Mouse (Mus musculus) midbrain, postnatal 0 days (tissue): Measurements from ENCODE around the gene Nfatc3. TPM values are rescaled to one million over a fixed set of nuclear protein-coding genes. Genes with fewer than 3 reads are reported as not detected.

Experiments used
- ATAC-seq: fragments of 200-750 bp; cut with Nextera tagmentation; 2 replicates; pipeline ENCODE4 v1.8.0; 2017; ENCODE audit warnings: moderate number of reproducible peaks, mild to moderate bottlenecking, moderate TSS enrichment, moderate library complexity; ENCODE audit not compliant: low FRiP score
- DNase-seq: peaks from one replicate; pipeline ENCODE4 v3.0.0-alpha.2; 2015; ENCODE audit warnings: low spot score
- H3K27ac ChIP-seq: fragments of 300-500 bp; sonication (generic); 2 replicates; pipeline ENCODE4 v1.5.1; 2014; ENCODE audit warnings: low read depth, mild to moderate bottlenecking, low read length, mixed read lengths
- H3K27me3 ChIP-seq: fragments of 300-500 bp; sonication (generic); 2 replicates; pipeline ENCODE4 v1.6.1; 2014; ENCODE audit warnings: low read length, control low read depth, mixed read lengths; ENCODE audit not compliant: insufficient read depth
- H3K36me3 ChIP-seq: fragments of 300-500 bp; sonication (generic); 2 replicates; pipeline ENCODE4 v1.6.1; 2014; ENCODE audit warnings: low read length, control low read depth, mixed read lengths; ENCODE audit not compliant: insufficient read depth
- H3K4me1 ChIP-seq: fragments of 300-500 bp; sonication (generic); 2 replicates; pipeline ENCODE4 v1.6.1; 2014; ENCODE audit warnings: mild to moderate bottlenecking, control low read depth, antibody characterized with exemption, low read length, mixed read lengths; ENCODE audit not compliant: insufficient read depth
- H3K4me2 ChIP-seq: fragments of 300-500 bp; sonication (generic); 2 replicates; pipeline ENCODE4 v1.6.1; 2014; ENCODE audit warnings: low read depth, mild to moderate bottlenecking, low read length, mixed read lengths; ENCODE audit not compliant: poor library complexity, severe bottlenecking
- H3K4me3 ChIP-seq: fragments of 300-500 bp; sonication (generic); 2 replicates; pipeline ENCODE4 v1.5.1; 2014; ENCODE audit warnings: low read depth, mild to moderate bottlenecking, low read length, moderate library complexity
- H3K9ac ChIP-seq: fragments of 300-500 bp; sonication (generic); replicated peaks from 2 replicates; pipeline ENCODE4 v1.6.1; 2014; ENCODE audit warnings: mild to moderate bottlenecking, low read length, moderate library complexity, mixed read lengths; ENCODE audit not compliant: poor library complexity, severe bottlenecking
- H3K9me3 ChIP-seq: fragments of 300-500 bp; sonication (generic); 2 replicates; pipeline ENCODE4 v1.6.1; 2016; ENCODE audit warnings: low read length, control low read depth
- CTCF ChIP-seq: IDR thresholded peaks from 2 replicates; pipeline ENCODE4 v1.5.1; 2016; ENCODE audit warnings: antibody characterized with exemption, mild to moderate bottlenecking
- WGBS: fragments of 180-500 bp; shearing (Covaris S2); extraction: QIAGEN DNeasy Blood & Tissue Kit; methylation state at CpG from one replicate; pipeline ENCODE4 v1.1.7; 2014; 5-methylcytosine and 5-hydroxymethylcytosine counted together
- polyA plus RNA-seq: library from polyadenylated mRNA; unstranded; fragments of >200 nt; fragmentation: Nextera tagmentation; extraction: Ambion mirVana; gene quantifications from 2 replicates; pipeline ENCODE4 v1.2.1, GENCODE M21; 2015
- total RNA-seq: library from RNA; depleted of rRNA; stranded (reverse); fragments of >200 nt; gene quantifications from 2 replicates; pipeline ENCODE4 v1.2.3, GENCODE M21; 2014

The Nfatc3 gene
- total and polyA plus RNA-seq, 2 experiments from 2014 or later = 2.7 to 18.0 TPM

DNA sequence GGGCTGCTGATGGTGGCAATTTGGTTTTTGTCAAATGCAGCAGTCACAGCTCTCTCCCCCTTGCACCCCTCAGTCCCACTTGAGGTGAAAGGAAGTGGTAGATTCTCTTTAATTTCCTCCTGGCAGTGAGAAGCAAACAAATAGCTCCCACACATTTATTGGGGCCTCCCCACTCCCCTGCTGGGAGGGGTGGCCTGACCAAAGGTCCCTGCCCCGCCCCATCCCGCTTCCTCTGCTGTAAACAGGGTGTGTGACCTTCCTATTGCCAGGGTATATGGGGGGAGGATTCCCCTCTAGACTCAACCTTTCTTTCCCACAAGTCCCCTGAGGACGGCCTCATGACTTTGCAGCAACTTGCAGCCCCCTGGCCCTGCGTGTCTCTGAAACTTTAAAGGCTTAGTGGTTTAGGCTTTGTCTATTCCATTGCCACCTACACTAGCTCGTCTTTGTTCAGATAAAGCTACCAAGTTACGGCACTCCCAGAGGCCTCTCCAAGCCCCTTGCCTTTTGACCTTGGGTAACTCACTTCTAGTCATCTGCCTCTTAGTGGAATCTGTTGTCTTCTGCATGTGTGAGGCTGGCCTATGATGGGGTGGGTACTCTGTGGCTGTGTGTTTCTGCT is 4.3 kb upstream of the Nfatc3 start:
- no peak overlapping the region for H3K4me3 ChIP-seq
- no peak overlapping the region for H3K4me2 ChIP-seq
- peaks cover 31% of the 10 kb centered on the region for H3K36me3 ChIP-seq
- peaks cover 7% of the 10 kb centered on the region; the same call in 1 of the 2 replicates for H3K4me1 ChIP-seq
- DNase-seq = no peak
- no peaks in the 10 kb centered on the region for H3K9me3 ChIP-seq
- no peak overlapping the region for H3K9ac ChIP-seq
- WGBS = 73% methylated on average over 6 of the region's 6 CpGs
- no peak for ATAC-seq
- no peaks in the 10 kb centered on the region for H3K27me3 ChIP-seq
- H3K27ac ChIP-seq = no peak overlapping the region
- no peak for TF ChIP-seq CTCF

DNA sequence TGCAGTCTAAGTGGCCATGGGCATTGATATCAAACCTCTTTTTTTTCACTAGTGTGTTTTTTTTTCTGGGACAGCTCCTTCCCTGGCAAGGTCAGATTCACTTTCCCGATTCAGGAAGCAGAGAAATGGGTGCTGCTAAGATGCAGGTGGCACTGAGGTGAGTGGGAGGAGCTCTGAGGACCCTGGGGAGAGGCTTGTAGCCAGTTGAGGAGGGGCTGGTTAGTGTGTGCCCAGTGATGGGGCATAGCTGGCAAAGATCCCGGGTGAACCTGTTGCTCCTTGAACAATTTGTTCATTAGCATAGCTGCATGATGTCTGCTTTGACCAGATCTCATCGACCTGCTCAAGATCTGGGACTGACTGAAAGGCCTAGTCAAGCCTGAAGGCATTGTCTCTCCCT is 3.6 kb upstream of the Nfatc3 start:
- peaks cover 7% of the 10 kb centered on the region; the same call in 1 of the 2 replicates for H3K4me1 ChIP-seq
- H3K9me3 ChIP-seq = no peaks in the 10 kb centered on the region
- ATAC-seq = no peak
- peaks cover 31% of the 10 kb centered on the region for H3K36me3 ChIP-seq
- no peak overlapping the region for H3K9ac ChIP-seq
- 57% methylated on average over 3 of the region's 3 CpGs for WGBS
- H3K27ac ChIP-seq = no peak overlapping the region
- H3K4me3 ChIP-seq = no peak overlapping the region
- TF ChIP-seq CTCF = no peak
- peak; percentile 26 for DNase-seq
- no peak overlapping the region for H3K4me2 ChIP-seq
- H3K27me3 ChIP-seq = no peaks in the 10 kb centered on the region

DNA sequence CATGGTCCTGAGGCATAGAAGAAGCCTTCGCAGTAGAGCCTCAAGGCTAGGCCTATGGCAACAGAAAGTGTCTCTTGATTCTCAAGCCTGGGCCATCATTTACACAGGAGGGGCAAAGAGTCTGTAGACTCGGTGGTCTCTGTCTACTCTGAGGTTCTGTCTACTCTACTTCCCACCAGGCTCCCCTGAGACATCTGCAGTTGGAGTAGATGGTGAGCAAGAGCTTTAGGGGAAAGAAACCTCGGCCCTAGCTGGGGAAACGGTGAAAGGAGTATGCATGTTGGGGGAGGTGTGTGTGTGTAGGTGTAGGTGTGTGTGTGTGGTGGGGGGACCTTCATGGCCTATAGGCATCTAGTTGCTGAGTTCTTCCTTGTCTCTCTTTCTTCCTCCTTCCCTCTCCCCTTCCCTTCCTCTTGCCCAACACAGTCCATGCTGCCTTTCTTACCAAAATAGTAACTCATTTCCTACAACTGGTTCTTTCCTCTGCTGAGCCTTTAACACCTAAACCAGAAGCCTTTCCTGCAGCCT is 2.1 kb upstream of the Nfatc3 start:
- H3K4me3 ChIP-seq = no peak overlapping the region
- ATAC-seq = no peak
- peaks cover 7% of the 10 kb centered on the region; the same call in 1 of the 2 replicates for H3K4me1 ChIP-seq
- no peak overlapping the region for H3K27ac ChIP-seq
- TF ChIP-seq CTCF = no peak
- H3K9me3 ChIP-seq = no peaks in the 10 kb centered on the region
- H3K27me3 ChIP-seq = no peaks in the 10 kb centered on the region
- H3K36me3 ChIP-seq = peaks cover 22% of the 10 kb centered on the region
- H3K4me2 ChIP-seq = no peak overlapping the region
- H3K9ac ChIP-seq = no peak overlapping the region
- DNase-seq = no peak
- 89% methylated on average over 4 of the region's 4 CpGs for WGBS

DNA sequence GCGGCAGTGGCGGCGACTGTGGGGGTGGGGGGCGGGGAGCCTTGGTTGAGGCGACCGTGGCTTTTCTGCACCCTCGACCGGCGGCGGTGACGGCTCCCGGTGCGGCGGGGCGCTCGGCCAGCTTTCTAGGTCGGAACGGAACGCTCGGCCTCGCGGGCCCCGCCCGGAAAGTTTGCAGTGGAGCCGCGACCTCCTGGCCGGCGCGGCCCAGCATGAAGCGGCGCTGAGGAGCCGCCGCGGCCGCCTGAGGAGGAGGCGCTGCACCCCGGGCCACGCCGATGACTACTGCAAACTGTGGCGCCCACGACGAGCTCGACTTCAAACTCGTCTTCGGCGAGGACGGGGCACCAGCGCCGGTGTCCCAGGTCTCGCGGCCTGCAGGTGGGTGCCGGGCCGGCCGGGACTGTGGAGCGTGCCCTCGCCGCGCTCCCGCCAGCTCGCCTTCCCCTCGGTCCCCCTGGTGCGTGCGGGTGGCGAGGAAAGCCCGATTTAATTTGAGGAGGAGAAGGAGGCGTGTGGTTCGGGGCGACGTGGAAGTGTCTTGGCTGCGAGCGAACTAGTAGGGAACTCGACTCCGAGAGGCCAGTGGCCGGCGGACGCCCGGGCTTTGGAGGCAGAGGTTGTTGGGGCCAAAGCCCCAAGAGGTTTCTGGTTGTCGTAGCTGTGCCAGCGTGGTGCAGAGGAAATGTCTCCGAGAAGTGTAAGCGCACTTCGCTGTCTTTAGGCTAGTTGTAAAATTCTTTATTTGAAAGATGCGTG is 1.2 kb downstream of the Nfatc3 start:
- TF ChIP-seq CTCF = no peak
- DNase-seq (peak; percentile 35), ATAC-seq (peak; percentile 76)
- Histone ChIP-seq H3K27me3 (no peaks in the 10 kb centered on the region), H3K4me1 (peaks cover 7% of the 10 kb centered on the region; the same call in 1 of the 2 replicates), H3K36me3 (no peaks in the 10 kb centered on the region; the same call in 1 of the 2 replicates), H3K27ac (peak overlapping the region; percentile 84), H3K4me3 (peak overlapping the region; percentile 92), H3K9me3 (no peaks in the 10 kb centered on the region), H3K9ac (peak overlapping the region; percentile 67), H3K4me2 (peak overlapping the region; percentile 77)
- WGBS = under 1% methylated on average over 70 of the region's 83 CpGs

DNA sequence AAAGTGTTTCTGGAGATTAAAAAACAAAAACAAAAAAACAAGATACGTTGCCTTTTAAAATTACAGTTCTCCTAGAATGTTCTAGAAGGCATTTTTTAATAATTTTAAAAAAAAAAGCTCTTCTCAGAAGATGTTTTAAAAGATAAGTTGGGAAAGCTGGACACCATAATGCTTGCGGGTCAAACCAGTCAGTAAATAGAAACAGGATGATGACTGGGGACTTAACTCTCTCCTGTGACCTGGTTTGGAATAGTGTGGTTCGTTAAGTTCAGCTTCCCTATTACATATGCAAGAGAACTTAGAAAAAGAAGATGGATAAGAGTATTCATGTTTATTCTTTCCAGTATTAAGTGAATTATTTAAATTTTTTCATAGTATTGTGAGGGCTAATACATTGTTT is 1.9 kb downstream of the Nfatc3 start:
- WGBS = 9% methylated on average over 3 of the region's 3 CpGs
- Histone ChIP-seq H3K36me3 (no peaks in the 10 kb centered on the region; the same call in 1 of the 2 replicates), H3K4me1 (peaks cover 7% of the 10 kb centered on the region; the same call in 1 of the 2 replicates), H3K9me3 (no peaks in the 10 kb centered on the region), H3K4me3 (peak overlapping the region; percentile 92), H3K9ac (no peak overlapping the region), H3K27me3 (no peaks in the 10 kb centered on the region), H3K27ac (no peak overlapping the region), H3K4me2 (peak overlapping the region; percentile 77)
- ATAC-seq (no peak), DNase-seq (no peak)
- no peak for TF ChIP-seq CTCF

DNA sequence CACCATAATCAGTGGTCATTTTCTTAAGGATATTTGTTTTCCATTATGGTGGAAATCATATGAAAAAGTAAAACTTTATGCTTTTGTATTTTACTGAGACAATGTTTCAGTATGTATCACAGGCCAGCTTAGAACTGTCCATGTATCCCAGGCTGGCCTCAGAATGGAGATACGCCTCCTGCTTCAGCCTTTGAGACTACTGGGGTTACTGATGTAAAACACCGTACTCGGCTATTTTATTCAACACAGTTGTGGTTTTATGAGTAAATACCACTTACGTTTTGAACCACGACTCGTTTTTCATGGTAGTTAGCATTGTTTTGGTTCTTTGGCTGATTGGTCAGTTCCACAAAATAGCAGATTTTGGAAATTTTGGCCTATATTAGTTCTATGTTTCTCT is 3.0 kb downstream of the Nfatc3 start:
- no peak overlapping the region for H3K4me3 ChIP-seq
- no peaks in the 10 kb centered on the region for H3K9me3 ChIP-seq
- no peaks in the 10 kb centered on the region for H3K36me3 ChIP-seq
- no peak overlapping the region for H3K9ac ChIP-seq
- 88% methylated on average over 6 of the region's 6 CpGs for WGBS
- ATAC-seq (no peak), DNase-seq (no peak)
- no peak overlapping the region for H3K27ac ChIP-seq
- H3K4me2 ChIP-seq = no peak overlapping the region
- H3K27me3 ChIP-seq = no peaks in the 10 kb centered on the region
- H3K4me1 ChIP-seq = peaks cover 7% of the 10 kb centered on the region; the same call in 1 of the 2 replicates
- TF ChIP-seq CTCF = no peak
